Mouse (Mus musculus): ENCODE data around the gene Nup155. TPM values are rescaled to one million over a fixed set of nuclear protein-coding genes. Genes with fewer than 3 reads are reported as not detected.

Nup155 gene
- polyA plus RNA-seq (2017; shearing (Covaris generic)) = 10.9 TPM

DNA sequence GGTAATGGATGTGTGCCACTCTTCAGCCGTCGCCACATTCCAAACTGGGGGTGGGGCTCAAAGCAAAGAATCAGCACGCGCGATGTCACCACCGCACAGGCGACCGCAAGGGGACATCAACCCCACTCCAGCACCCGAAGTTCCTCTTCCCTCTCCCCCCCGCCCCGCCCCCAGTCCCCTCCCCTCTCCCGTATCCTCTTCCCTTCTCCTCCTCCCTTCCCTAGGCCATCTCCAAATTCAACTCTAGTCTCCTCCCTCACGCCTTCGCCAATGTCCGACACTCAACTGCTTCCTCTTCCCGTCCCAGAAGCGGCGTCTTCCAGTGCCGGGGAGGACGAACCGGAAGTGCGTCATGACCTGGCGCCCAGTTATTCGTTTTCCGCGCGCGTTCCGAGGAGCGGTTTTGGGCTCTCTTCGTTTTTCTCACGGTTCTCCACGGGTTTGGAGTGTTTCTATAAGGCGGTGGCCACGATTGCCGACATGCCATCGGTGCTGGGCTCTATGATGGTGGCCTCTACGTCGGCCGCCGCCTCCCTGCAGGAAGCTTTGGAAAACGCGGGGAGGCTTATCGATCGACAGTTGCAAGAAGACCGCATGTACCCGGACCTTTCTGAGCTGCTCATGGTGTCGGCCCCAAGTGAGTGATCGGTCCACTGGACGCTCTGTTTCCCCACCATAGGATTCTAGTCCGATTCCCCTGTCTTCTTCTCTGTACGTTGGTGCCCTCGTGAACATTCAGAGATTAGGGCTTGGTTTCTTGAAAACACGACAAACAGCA, at the start of gene Nup155:
TSS of gene Nup155 (plus strand) at position 308 of the 778 bp plus-strand sequence.

DNA sequence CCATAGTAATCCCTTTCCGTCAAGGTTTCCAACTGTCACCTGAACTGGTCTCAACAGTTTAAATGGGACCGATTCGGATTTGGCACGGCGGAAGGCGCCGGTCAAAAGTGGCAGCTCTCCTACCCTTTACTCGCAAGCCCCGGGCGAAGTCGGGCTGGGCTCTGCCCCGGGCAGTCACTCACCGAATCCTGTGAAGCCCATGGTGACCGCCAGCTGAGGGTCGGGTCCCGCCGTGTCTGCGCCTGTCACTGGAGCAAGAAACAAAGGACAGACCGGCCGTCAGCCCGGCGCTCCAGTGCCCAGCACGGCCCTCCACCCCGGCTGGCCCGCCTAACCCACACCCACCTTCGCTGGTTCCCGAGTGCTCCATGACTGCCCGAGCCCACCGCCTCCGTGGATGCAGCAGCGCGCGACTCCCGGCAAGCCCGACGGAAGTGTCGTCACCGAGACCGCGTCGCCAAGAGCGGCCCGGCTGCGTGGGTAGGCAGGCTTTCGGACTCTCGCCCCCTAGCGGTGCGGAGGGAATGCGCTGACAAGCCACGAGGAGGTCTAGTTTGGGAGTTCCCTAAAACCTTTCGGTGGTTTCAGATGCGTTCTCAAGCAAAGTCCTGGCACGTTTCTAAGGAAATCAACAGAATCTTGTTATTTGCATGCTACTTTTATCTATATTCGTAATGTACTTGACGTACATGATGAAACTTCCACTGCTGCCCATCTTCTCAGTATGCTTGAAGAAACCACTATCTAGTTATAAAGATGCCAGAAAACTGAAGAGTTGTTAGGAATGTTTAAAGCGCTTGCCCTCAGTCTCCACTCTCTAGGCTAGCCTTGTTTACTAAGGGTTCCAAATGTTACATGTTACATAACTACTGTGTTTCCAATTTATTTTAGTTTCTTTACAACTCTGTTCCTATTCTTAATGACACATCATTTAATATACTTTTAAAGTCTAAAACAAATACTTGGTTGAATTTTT, 10.0 kb upstream of the Nup155 start, which contains the start of gene Wdr70:
TSS of gene Wdr70 (minus strand) at position 436 of the 976 bp plus-strand sequence.

DNA sequence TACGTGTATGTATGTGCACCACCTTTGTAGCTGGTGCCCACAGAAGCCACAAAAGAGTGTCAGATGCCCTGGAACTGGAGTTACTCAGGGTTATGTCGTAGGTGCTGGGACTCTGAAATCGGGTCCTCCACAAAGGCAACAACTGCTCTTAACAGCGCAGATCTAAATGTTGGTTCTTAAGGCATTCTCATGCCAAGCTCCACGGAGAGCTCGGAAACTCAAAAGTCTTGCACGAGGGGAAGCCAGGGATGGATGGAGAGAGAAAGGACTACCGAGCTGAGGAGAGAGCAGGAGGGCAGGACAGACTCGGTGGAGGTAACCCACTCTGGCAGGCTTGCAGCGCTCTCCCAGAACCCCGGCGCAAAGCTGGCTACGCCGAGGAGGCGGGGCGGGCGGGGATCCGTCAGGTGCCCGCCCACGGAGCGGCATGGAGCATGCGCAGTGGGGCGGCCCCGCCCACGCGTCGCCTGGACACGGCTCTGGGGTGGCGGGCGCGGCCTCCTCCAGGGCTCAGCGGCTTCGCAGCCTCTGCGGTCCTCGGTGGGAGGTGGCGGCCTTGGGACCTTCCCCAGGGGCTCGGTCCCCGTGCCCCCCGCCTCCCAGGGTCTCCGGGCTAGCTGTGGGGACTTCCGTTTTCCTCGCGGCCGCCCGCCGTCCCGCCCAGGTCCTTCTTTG, 59.7 kb downstream of the Nup155 start, which contains the start of gene Cplane1:
TSS of gene Cplane1 (plus strand) at position 516 of the 675 bp plus-strand sequence.

Other genes starting within 250 kb of the Nup155 start
- gene Wdr70, start 10.1 kb upstream of the Nup155 start, polyA plus RNA-seq (2017; shearing (Covaris generic)) = 34.3 TPM
- 13.6 TPM for gene Cplane1, start 59.8 kb downstream of the Nup155 start, polyA plus RNA-seq (2017; shearing (Covaris generic))

Data from effector memory CD4-positive, alpha-beta T cell, adult 7 months (primary cell).